Mouse (Mus musculus) lung, postnatal 0 days (tissue): ENCODE measurements at regions not wholly inside any gene's neighbourhood (a gene's known extent, or its start where the extent isn't known, plus 50 kb on each side); places are given as distances from the start of the nearest gene placed in this dataset.

Experiments used
- ATAC-seq: fragments of 200-750 bp; cut with Nextera tagmentation; 2 replicates; pipeline ENCODE4 v1.8.0; 2017; ENCODE audit warnings: moderate library complexity
- DNase-seq: peaks from one replicate; pipeline ENCODE4 v3.0.0-alpha.2; 2016; ENCODE audit warnings: low spot score
- H3K27ac ChIP-seq: fragments of 300-500 bp; sonication (generic); 2 replicates; pipeline ENCODE4 v1.5.1; 2014; ENCODE audit warnings: antibody characterized with exemption, mild to moderate bottlenecking, low read length, mixed read lengths
- H3K27me3 ChIP-seq: fragments of 300-500 bp; sonication (generic); replicated peaks from 2 replicates; pipeline ENCODE4 v1.6.1; 2014; ENCODE audit warnings: low read length, mixed read lengths; ENCODE audit not compliant: insufficient read depth
- H3K36me3 ChIP-seq: fragments of 300-500 bp; sonication (generic); 2 replicates; pipeline ENCODE4 v1.6.1; 2014; ENCODE audit warnings: low read length, mixed read lengths; ENCODE audit not compliant: insufficient read depth
- H3K4me1 ChIP-seq: fragments of 300-500 bp; sonication (generic); 2 replicates; pipeline ENCODE4 v1.6.1; 2014; ENCODE audit warnings: antibody characterized with exemption, low read depth, low read length, mixed read lengths; ENCODE audit not compliant: insufficient read depth
- H3K4me2 ChIP-seq: fragments of 300-500 bp; sonication (generic); replicated peaks from 2 replicates; pipeline ENCODE4 v1.6.1; 2014; ENCODE audit warnings: low read depth, mild to moderate bottlenecking, low read length, moderate library complexity, mixed read lengths
- H3K4me3 ChIP-seq: fragments of 300-500 bp; sonication (generic); 2 replicates; pipeline ENCODE4 v1.5.1; 2014; ENCODE audit warnings: low read depth, low read length
- H3K9ac ChIP-seq: fragments of 300-500 bp; sonication (generic); replicated peaks from 2 replicates; pipeline ENCODE4 v1.6.1; 2014; ENCODE audit warnings: low read depth, mild to moderate bottlenecking
- H3K9me3 ChIP-seq: fragments of 300-500 bp; sonication (generic); 2 replicates; pipeline ENCODE4 v1.6.1; 2016; ENCODE audit warnings: low read length, mixed read lengths
- CTCF ChIP-seq: IDR thresholded peaks from 2 replicates; pipeline ENCODE4 v1.5.1; 2016; ENCODE audit warnings: antibody characterized with exemption, mild to moderate bottlenecking
- EP300 ChIP-seq: IDR thresholded peaks from 2 replicates; pipeline ENCODE4 v1.6.1; 2016; ENCODE audit warnings: antibody characterized with exemption, mild to moderate bottlenecking, control low read depth
- WGBS: fragments of 180-500 bp; shearing (Covaris S2); extraction: QIAGEN DNeasy Blood & Tissue Kit; methylation state at CpG from one replicate; pipeline ENCODE4 v1.1.7; 2014; 5-methylcytosine and 5-hydroxymethylcytosine counted together

DNA sequence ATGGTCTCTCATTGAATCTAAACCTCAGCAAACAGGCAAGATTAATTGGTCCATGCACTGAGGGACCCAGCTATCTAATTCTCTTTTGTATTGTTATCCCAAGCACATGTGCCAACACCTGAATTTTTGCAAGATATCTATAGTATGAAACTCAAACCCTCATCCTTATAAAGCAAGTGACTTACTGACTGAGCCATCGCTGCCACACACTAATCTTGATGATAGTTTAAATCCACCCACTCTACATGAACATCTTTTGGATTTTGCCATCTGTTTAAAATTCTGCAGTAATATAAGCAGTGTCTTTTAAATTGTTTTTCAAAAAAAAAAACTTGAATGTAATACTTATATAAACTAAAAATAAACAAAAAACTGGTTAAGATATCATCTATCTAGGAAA is 280.9 kb downstream of the Pcdh10 start:
- H3K9me3 ChIP-seq = no peaks in the 10 kb centered on the region

DNA sequence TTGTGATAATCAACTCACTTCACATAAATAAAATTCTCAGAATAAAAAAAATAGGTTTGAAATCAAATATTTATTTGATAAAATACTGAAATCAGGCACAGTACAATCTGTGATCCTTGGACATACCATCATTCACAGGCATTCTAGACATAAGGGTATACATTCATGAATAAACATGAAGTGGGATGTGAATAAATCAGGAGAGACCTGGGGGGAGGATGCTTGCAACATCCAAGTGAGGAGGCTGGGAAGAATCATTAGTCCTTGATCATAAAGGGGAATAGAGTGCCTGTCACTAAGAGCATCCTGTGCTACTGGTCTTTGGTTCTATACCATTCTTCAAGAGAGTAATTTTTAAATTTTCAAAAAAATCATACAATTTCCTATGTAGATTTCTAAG is 292.2 kb downstream of the Pcdh10 start:
- no peak overlapping the region for H3K4me2 ChIP-seq
- no peaks in the 10 kb centered on the region for H3K36me3 ChIP-seq
- H3K27ac ChIP-seq = no peak overlapping the region
- H3K27me3 ChIP-seq = no peaks in the 10 kb centered on the region
- DNase-seq (no peak), ATAC-seq (no peak)
- TF ChIP-seq EP300 (no peak), CTCF (no peak)
- no peaks in the 10 kb centered on the region for H3K9me3 ChIP-seq
- no peak overlapping the region for H3K9ac ChIP-seq
- no peak overlapping the region for H3K4me3 ChIP-seq
- no peaks in the 10 kb centered on the region for H3K4me1 ChIP-seq

More for the DNA sequence above, 280.9 kb downstream of the Pcdh10 start:
- TF ChIP-seq EP300 = no peak
- no peak for TF ChIP-seq CTCF
- H3K4me1 ChIP-seq = no peaks in the 10 kb centered on the region
- whole genome bisulfite sequencing = 82% methylated on average over 1 of the region's 1 CpGs
- H3K4me3 ChIP-seq = no peak overlapping the region
- no peaks in the 10 kb centered on the region for H3K27me3 ChIP-seq
- no peak overlapping the region for H3K4me2 ChIP-seq
- no peak overlapping the region for H3K9ac ChIP-seq
- ATAC-seq (no peak), DNase-seq (no peak)
- no peak overlapping the region for H3K27ac ChIP-seq
- no peaks in the 10 kb centered on the region for H3K36me3 ChIP-seq

DNA sequence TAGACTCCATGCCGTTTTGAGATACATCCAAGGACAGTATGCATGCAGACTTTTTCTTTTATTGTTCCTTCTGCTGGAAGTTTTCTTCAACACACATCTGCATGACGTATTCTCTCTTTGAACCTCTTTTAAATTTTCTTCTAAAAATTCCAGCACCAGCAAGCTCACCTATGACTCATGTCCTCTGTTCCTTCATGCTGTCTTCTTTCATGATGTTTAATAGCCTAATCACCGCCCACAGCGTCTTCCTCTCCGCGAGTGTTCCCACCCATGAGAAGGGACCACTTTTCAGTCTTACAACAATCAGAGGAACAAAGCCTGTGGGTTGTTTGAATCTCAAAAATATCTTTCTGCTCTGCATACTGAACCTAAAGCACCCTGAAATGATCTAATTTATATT is 299.5 kb downstream of the Pcdh10 start:
- no peak for TF ChIP-seq EP300
- TF ChIP-seq CTCF = no peak
- H3K9me3 ChIP-seq = no peaks in the 10 kb centered on the region
- no peak overlapping the region for H3K9ac ChIP-seq
- no peak overlapping the region for H3K27ac ChIP-seq
- WGBS = 86% methylated on average over 6 of the region's 6 CpGs
- H3K4me1 ChIP-seq = no peaks in the 10 kb centered on the region
- H3K36me3 ChIP-seq = no peaks in the 10 kb centered on the region
- no peaks in the 10 kb centered on the region for H3K27me3 ChIP-seq
- DNase-seq (no peak), ATAC-seq (no peak)
- no peak overlapping the region for H3K4me3 ChIP-seq
- no peak overlapping the region for H3K4me2 ChIP-seq

DNA sequence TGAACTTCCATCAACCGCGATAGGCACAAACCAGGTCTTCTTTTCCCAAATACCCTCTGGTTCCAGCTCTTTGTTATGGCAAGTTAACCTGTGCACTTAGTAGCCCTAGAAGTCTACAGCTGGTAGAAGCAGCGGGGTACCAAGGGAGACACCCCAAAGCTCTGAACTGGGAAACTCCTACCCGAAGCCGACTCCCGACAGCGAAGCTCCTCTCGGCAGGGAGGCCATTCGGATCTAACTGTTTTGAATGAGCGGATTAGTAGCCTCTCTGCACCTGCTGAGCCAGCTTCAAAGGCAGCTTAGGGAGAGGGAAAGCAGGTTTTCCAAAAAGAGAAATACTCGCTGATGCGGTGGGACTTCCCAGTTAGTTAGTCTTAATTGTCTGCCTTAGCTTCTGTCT is 303.2 kb downstream of the Pcdh10 start:
- no peaks in the 10 kb centered on the region for H3K4me1 ChIP-seq
- TF ChIP-seq EP300 (no peak), CTCF (no peak)
- H3K36me3 ChIP-seq = no peaks in the 10 kb centered on the region
- H3K27me3 ChIP-seq = no peaks in the 10 kb centered on the region
- ATAC-seq = no peak
- 14% methylated on average over 12 of the region's 12 CpGs for WGBS
- no peak overlapping the region for H3K4me2 ChIP-seq
- no peaks in the 10 kb centered on the region for H3K9me3 ChIP-seq
- no peak overlapping the region for H3K27ac ChIP-seq
- DNase-seq = no peak
- no peak overlapping the region for H3K4me3 ChIP-seq
- no peak overlapping the region for H3K9ac ChIP-seq

DNA sequence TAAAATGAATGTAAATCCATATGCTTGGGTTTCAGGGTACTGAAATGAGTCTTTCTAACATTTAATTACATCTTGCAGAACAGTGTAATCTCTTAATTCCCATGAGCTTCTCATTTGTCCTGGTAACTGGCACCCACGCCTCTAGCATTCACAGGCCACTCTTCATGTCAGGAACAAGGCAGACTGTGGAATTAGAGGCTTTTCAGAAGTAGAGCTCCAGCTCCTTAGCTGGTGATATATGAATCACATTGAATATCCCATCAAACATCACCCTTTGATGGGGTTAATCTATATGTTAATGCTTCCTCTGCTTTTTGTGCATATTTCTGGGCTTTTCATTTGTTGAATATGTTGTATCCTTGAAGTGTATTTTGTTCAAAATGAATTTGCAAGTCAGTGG is 329.7 kb downstream of the Pcdh10 start:
- TF ChIP-seq CTCF (no peak), EP300 (no peak)
- Histone ChIP-seq H3K4me3 (no peak overlapping the region), H3K36me3 (no peaks in the 10 kb centered on the region), H3K4me1 (no peaks in the 10 kb centered on the region), H3K27ac (no peak overlapping the region), H3K4me2 (no peak overlapping the region), H3K27me3 (no peaks in the 10 kb centered on the region), H3K9ac (no peak overlapping the region), H3K9me3 (no peaks in the 10 kb centered on the region)
- DNase-seq = no peak
- ATAC-seq = no peak
- WGBS = 60% methylated on average over 1 of the region's 1 CpGs
